Mouse (Mus musculus) heart, embryonic 10.5 days (tissue): ENCODE results near the gene Aspm. TPM values are rescaled to one million over a fixed set of nuclear protein-coding genes. Genes with fewer than 3 reads are reported as not detected.

Experiments used
- polyA plus RNA-seq: library from polyadenylated mRNA; unstranded; fragments of >200 nt; fragmentation: Nextera tagmentation; extraction: Ambion mirVana; gene quantifications from 2 replicates; pipeline ENCODE4 v1.2.1, GENCODE M21; 2016

Gene Aspm
- polyA plus RNA-seq, 1 experiment from 2014 or later: 13.9 TPM

Other genes with a start within 250 kb of the Aspm start
- 0.39 and 0.62 TPM in 2 replicates for gene Crb1, start 77.7 kb upstream of the Aspm start, polyA plus RNA-seq
- 8.3 and 9.4 TPM in 2 replicates for gene Zbtb41, start 32.5 kb upstream of the Aspm start, polyA plus RNA-seq
- gene F13b, start 46.9 kb downstream of the Aspm start, polyA plus RNA-seq: not detected in 2 replicates
- gene Cfhr1, start 105.5 kb downstream of the Aspm start, polyA plus RNA-seq: not detected in 2 replicates